Mouse (Mus musculus) thymus, postnatal 25 days (tissue): ENCODE data around the gene Bace2.
A peak's percentile ranks its signal among the peaks of the same experiment; 100 is the strongest.

Source experiments
- DNase-seq: peaks from one replicate; pipeline ENCODE4 v3.0.0; 2022

Bace2 gene

GRCm38 (mm10) chr16:97402213-97402785 lies 45.8 kb downstream of the Bace2 start:
- no peak for DNase-seq

- no peak for DNase-seq
These were observed 49.0 kb downstream of the Bace2 start for GRCm38 (mm10) chr16:97405476-97406012.

DNA sequence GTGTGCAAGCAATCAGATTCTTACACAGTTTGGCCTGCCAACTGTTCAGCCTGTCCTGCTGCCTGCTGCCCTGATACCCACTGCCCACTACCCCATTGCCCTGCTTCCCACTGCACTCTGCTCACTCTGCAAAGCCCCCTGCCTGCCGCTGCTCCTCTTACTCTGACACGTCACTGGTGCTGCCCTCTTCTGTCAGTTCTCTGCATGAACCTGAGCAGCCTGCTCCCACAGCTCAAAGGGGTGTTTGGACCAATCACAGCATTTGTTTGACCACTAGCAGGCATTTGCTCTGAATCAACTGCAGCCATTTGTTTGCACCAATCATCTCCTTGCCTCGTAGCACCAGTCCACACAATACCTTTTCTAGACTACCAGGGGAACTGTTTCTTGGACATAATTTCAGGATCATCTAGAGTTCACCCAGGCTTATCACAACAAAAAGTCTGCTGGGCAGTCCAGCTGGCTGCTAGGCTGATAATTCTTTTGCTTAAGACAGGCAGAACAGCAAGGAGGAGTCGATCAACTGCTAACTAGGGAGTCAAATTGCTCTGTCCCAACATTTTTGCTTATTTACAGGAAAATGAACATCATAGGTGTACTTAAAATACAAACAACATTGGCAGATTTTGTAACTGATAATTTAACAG lies 61.5 kb downstream of the Bace2 start:
- DNase-seq = peak; percentile 12

- DNase-seq = no peak
These were observed 62.4 kb downstream of the Bace2 start for GRCm38 (mm10) chr16:97418749-97419453.

GRCm38 (mm10) chr16:97421671-97422070 lies 65.1 kb downstream of the Bace2 start:
- no peak for DNase-seq

- DNase-seq = no peak
These were observed 67.1 kb downstream of the Bace2 start for GRCm38 (mm10) chr16:97423627-97424026.

DNA sequence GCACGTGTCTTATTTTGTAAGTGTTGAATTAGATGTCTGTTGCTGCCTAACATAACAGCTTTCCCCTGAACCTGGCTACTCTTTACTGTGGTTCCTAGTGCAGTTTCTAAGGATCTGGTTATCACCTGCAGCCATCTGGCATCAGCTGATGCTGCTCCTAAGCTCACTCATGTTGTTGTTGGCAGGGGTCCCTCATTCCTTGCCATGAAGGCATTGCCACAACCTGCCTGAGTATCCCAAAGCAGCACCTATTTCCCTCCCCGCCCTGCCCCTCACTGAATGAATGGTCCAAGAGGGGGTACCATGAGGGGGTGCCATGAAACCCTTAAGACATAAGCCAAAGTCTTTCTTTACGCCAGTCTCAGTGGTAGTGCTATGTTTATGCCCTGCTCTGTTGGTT lies 71.5 kb downstream of the Bace2 start:
- no peak for DNase-seq

GRCm38 (mm10) chr16:97430091-97430490 lies 73.5 kb downstream of the Bace2 start:
- DNase-seq = no peak

- no peak for DNase-seq
These were observed 74.8 kb downstream of the Bace2 start for GRCm38 (mm10) chr16:97431328-97431727.

- no peak for DNase-seq
These were observed 77.7 kb downstream of the Bace2 start for GRCm38 (mm10) chr16:97434206-97434605.

- no peak for DNase-seq
These were observed 81.0 kb downstream of the Bace2 start for GRCm38 (mm10) chr16:97437448-97438056.

DNA sequence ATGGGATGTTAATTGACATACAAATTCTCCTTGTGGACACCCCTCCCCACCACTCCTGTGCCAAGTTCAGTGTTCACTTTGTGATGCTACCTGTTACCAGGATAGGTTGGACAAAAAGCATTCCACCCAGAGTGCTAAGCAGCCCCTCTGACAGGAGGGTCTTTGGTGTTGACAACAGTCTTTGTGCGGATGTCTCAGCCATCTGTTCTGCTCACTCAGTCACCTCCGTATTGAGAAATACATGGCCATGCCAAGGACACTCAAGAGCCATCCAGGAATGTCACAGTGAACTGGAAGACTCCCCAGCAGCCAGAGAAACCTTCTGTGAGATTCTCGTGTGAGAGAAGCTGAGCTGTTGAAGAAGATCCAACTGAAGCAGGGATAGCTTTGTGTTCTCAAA lies 81.6 kb downstream of the Bace2 start:
- DNase-seq = no peak

GRCm38 (mm10) chr16:97441967-97442366 lies 85.4 kb downstream of the Bace2 start:
- no peak for DNase-seq

GRCm38 (mm10) chr16:97443670-97444263 lies 87.2 kb downstream of the Bace2 start:
- peak; percentile 30 for DNase-seq

DNA sequence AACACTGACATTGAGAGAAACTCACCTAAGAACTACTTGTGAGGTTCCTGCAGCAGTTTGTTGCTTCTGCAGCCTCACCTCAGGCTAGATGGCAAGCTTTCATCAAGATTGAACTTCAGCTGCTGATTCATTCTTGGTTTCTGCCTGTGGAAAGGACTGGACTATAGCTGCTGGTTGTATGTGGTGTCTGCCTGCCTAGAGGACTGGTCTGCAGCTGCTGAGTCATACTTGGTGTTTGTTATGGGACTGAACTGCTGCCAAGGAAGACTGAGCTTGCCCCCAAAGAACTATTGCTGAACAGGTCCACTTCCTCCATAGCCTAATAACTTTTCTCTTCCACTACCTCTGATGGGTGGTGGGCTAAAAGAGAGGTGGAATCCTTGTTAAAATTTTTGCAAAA lies 90.8 kb downstream of the Bace2 start:
- no peak for DNase-seq

DNA sequence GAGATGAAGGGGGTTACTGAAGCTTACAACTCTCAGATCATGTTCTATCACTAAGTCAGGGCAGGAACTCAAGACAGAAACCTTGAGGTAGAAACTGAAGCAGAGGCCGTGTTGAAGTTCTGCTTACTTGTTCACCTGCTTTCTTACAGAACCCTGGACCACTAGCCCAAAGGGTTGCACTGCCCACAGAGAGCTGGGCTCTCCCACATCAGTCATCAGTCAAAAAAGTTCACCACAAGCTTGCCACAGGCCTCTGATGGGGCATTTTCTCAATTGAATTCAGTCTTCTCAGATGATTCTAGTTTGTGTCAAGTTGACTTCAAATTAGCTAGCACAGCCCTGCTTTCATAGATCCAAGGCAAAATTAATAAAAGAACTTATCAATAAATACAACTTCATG lies 103.3 kb downstream of the Bace2 start:
- no peak for DNase-seq

- no peak for DNase-seq
These were observed 104.7 kb downstream of the Bace2 start for GRCm38 (mm10) chr16:97461271-97461670.

GRCm38 (mm10) chr16:97462481-97463181 lies 106.1 kb downstream of the Bace2 start, which contains the start of gene Mx1:
Gene Mx1, minus strand, starts transcription at chr16:97462907.
- peak; percentile 21 for DNase-seq

- DNase-seq = no peak
These were observed 109.8 kb downstream of the Bace2 start for GRCm38 (mm10) chr16:97466182-97466957.

- no peak for DNase-seq
These were observed 110.9 kb downstream of the Bace2 start for GRCm38 (mm10) chr16:97467472-97467871.

GRCm38 (mm10) chr16:97467993-97468791 lies 111.7 kb downstream of the Bace2 start:
- no peak for DNase-seq
